Mouse (Mus musculus) thymus, postnatal 0 days (tissue): ENCODE measurements around the gene Focad. TPM values are rescaled to one million over a fixed set of nuclear protein-coding genes. Genes with fewer than 3 reads are reported as not detected.

Experiments
- DNase-seq: peaks from one replicate; pipeline ENCODE4 v3.0.0-alpha.2; 2015; ENCODE audit warnings: low spot score
- polyA plus RNA-seq: library from polyadenylated mRNA; unstranded; fragments of >200 nt; fragmentation: Nextera tagmentation; extraction: Ambion mirVana; gene quantifications from 2 replicates; pipeline ENCODE4 v1.2.1, GENCODE M21; 2015

Gene Focad
- polyA plus RNA-seq, 1 experiment from 2014 or later, result 15.4 TPM

GRCm38 (mm10) chr4:88155490-88156160 lies 61.2 kb downstream of the Focad start:
- DNase-seq, result no peak

- DNase-seq, result no peak
Measured at GRCm38 (mm10) chr4:88156961-88157360, 62.5 kb downstream of the Focad start.

- no peak for DNase-seq
Measured at GRCm38 (mm10) chr4:88157644-88158043, 63.2 kb downstream of the Focad start.

- no peak for DNase-seq
Measured at GRCm38 (mm10) chr4:88159256-88159655, 64.8 kb downstream of the Focad start.

- DNase-seq, result no peak
Measured at GRCm38 (mm10) chr4:88159700-88160099, 65.3 kb downstream of the Focad start.

GRCm38 (mm10) chr4:88163511-88164247 lies 69.2 kb downstream of the Focad start:
- no peak for DNase-seq

GRCm38 (mm10) chr4:88167008-88167862 lies 72.8 kb downstream of the Focad start:
- peak; percentile 55 for DNase-seq

GRCm38 (mm10) chr4:88175058-88175974 lies 80.9 kb downstream of the Focad start:
- DNase-seq, result no peak

GRCm38 (mm10) chr4:88179296-88179695 lies 84.9 kb downstream of the Focad start:
- DNase-seq, result no peak

GRCm38 (mm10) chr4:88184293-88184692 lies 89.9 kb downstream of the Focad start:
- no peak for DNase-seq

- no peak for DNase-seq
Measured at GRCm38 (mm10) chr4:88185872-88186426, 91.5 kb downstream of the Focad start.

GRCm38 (mm10) chr4:88187649-88188048 lies 93.2 kb downstream of the Focad start:
- DNase-seq, result no peak

- DNase-seq, result peak; percentile 4
Measured at GRCm38 (mm10) chr4:88189495-88189894, 95.1 kb downstream of the Focad start.

GRCm38 (mm10) chr4:88194256-88194655 lies 99.8 kb downstream of the Focad start:
- DNase-seq, result no peak

- no peak for DNase-seq
Measured at GRCm38 (mm10) chr4:88195898-88196495, 101.6 kb downstream of the Focad start.

GRCm38 (mm10) chr4:88196500-88196912 lies 102.1 kb downstream of the Focad start:
- no peak for DNase-seq

GRCm38 (mm10) chr4:88197244-88197643 lies 102.8 kb downstream of the Focad start:
- no peak for DNase-seq

- DNase-seq, result no peak
Measured at GRCm38 (mm10) chr4:88199186-88199585, 104.8 kb downstream of the Focad start.

GRCm38 (mm10) chr4:88201047-88201446 lies 106.6 kb downstream of the Focad start:
- DNase-seq, result no peak

- no peak for DNase-seq
Measured at GRCm38 (mm10) chr4:88208676-88209075, 114.2 kb downstream of the Focad start.
